Mouse (Mus musculus) ZHBTc4 (cell line): ENCODE measurements at regions not wholly inside any gene's neighbourhood (a gene's known extent, or its start where the extent isn't known, plus 50 kb on each side); places are given as distances from the start of the nearest gene placed in this dataset.
A peak's percentile ranks its signal among the peaks of the same experiment; 100 is the strongest.
"Not testable (repeated sequence)": the region's sequence is repeated elsewhere in the genome, so short reads cannot be mapped to it uniquely, and the experiment has no call there.

Experiments used
- DNase-seq: peaks from one replicate; pipeline ENCODE4 v3.0.0-alpha.2; 2011; ENCODE audit warnings: low read depth, low spot score

DNA sequence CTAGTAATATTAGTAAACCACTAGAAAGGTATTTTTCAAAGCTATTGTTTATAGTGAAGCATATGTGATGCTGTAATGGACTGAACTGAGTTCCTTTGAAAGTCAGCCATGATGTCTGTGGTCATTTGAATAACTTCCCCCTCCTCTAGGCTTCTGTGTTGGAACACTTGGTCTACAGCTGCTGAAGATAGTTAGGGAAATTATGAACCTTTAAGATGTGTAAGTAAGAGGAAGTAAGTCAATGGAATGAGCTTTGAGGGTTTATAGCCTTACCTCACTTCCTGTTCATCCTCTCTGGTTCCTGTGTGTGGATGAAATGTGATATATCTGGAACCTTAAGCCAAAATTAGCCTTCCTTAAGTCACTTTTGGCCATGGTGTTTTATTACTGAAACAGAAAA lies 145.7 kb upstream of the Tmem229a start:
- DNase-seq: no peak

DNA sequence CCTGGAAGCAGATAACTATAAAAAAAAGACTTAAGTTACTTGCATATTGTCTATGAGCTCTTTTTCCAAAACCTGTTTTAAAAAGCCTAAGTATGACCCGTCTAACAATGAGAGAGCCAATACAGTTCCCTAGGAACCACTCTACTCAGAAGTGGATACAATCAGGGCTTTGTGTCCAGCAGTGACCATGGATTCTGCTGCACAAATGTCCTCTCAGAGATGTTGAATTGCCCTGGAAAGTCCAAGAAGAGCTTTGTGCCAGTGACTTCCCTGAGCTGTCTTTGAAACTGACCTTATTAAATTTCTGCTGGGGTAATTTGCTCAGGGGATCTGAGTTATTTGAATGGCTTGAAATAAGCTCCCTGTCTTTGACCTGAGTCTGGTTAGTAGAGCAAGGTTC lies 131.1 kb upstream of the Tmem229a start:
- no peak for DNase-seq

DNA sequence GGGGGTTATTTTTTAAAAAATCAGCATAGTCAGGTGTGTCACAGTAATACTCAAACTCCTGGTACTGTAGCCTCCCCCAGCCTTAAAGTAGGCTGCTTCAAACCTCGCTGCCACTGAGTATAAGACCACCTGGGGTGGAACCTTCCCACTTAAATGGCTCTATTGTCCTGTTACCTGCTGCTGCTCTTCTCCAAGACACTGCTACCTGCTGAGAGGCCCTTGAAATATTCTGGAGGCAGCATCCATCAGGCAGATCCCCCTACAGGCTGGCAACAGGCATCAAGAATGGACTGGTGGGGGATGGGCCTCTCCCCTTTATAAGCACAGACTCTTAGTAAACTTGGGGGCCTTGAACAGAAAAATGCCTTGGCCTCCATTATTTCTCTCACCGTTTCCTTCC lies 129.8 kb upstream of the Tmem229a start:
- DNase-seq: peak; percentile 51

DNA sequence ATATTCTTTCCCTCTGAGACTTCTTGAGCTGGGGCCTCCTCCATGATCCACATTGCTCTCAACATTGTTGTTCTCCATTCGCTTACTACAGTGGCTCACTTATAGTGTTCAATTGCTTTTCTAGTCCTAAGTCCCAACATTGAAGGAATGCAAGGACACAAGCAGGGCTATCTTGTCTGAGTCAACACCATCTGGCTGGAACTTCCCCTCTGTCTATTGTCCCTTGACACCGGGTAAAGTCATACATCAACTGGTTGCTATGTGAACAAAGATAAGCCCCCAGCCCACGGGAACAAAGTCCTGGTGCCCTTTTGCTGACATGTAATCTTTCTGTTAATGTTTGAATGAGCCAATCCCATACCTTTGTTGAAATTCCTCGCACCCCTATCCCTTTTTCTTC lies 129.2 kb upstream of the Tmem229a start:
- not testable (repeated sequence) for DNase-seq

DNA sequence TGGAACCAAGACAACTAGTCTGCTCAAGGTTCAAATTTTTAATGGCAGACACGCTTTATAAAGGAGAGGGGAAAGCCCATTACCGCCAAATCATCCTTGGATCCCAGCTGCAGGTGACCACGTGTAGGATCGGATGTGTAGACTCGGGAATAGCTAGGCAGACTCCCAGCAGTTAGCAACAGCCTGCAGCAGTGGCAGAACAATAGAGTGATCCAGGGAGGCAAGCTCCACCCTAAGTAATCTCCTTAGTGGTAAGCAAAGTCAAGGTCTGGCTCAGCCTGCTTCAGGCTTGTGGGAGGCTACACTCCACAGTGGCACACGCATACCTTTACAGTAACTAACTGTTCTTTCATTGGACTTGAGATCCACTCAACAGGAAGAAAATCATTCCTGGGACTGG lies 109.8 kb upstream of the Tmem229a start:
- peak; percentile 80 for DNase-seq

DNA sequence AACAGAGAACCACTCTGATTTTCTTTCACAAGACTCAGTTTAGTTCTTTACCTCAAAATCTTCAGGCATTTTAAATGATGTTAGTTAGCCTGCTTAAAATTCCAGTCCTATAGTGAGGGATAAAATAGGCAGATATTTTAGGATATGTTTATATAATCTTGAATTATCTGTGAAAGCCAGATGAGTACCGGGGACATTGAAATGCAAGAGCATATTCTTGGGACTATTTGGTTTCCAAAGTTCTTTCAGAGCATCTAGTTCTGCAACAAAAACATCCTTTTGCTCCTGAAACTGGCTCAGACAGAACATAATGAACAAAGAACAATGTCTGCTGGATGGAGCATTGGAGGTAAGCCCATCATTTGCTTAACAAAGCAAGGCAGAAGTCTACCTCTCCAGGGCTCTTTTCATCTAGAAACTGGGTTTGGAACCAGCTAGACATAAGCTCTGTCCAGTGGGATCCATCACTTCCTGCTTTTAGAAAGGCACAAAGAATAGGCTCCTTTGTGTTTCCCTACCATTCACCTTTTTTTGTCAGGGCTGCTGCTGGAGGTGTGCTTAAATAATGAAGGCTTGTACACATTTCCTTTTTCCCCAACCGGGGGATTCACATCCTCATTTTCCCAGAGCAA lies 76.9 kb upstream of the Tmem229a start:
- peak; percentile 84 for DNase-seq

DNA sequence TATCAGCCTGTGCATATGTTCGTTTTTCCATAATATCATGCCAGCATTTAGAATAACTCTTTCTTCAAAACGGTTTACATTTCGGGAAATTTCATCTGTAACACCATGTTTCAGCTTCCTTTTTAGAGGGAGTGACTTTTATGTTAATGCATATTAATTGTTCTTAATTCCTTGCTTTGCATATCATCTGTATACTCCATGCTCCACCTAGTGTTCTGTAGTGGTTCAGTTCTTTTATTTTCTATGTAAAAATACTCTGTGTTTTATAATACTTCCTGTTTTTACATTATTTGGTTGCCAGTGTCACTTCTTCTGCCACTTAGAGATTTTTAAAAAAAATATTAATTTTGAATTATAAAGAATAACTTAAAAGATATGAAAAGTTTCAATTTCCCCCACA lies 70.9 kb upstream of the Tmem229a start:
- DNase-seq: no peak

DNA sequence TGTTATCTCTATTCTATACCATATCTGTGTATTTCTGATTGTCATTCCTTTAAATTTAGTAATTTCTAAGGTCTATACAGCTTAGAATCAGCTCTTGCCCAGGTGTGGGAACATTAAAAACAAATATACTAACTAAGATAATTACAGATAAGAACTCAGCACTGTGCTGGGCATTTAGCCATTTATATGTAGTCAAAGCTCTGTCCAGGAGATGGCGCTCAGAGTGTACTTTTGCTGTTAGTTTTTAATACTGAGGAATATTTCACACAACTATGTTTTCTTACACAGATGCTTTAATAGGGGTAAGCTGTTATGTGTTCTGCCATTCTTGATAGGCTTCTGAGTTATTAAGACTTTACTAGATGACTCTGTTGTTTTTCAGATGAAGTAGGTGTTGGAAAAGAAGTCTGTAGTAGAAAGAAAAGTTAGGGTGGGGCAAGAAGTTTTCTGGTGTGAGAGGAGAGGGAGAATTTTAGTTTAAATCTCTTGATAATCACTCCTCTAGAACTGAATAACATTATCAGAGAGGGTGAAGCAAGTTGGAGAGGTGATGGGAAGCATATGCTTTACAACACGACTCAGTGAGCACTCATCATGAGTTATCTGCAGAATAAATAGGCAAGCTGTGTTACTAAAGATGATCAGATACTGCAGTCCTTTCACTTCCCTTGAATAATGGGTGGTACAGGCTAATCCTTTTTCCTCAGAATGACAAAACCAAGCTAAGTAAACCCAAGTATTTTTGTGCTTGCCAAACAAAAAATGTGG lies 64.1 kb upstream of the Tmem229a start:
- DNase-seq: peak; percentile 31

DNA sequence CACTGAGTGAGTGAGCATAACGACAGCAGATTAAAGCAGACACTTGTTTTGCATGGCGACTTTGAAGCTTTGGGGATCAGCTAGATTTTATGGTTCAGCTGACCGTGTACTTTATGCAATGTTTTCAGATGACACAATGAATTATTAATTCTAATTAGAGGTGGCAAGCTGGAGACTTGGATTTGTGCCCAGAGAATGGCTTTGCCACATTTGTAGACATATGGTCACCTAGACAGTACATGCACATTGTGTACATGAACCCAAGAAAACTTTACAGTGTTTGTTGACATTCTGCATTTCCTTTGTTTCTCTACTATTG lies 57.1 kb upstream of the Tmem229a start:
- no peak for DNase-seq

DNA sequence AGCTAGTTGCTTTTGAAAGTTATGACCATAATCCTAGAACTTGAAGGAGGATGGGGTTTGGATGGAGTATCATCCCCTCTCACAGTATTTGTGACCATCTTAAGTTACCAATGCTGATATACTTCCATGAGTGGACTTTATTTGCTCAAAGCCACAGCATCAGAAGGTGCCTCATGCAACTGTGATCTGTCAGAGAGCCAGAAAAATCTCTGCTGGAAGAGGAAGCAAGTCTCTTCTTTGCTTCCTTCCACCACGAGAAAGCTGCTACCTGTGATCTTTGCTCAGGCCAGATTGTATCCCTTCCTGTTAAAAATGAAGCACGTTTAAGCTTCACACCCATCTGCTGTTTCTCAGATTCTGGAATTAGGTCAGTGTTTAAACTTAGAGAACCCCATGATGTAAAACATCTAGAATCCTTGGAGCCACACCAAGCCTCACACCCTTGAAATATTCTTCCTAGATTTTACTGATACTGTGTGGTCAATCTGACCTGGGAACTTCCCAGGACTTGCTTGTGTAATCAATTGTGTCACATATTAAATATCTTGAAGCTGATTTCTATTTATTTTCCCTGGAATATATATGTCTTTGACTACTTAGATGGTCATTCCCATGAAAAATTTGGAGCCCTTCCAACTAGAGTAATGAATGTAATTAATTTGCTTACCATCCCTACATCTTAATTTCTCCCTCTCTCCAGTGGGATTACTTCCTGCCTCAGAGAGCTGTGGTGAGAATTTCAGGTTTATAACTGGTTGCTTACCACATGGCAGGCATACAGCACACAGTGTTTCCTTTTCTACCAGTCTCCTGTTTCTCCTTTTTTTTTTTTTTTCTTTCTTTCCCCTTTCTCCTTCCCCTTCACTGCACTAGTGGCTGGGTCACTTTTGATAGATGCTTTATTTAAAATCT lies 56.5 kb upstream of the Tmem229a start:
- DNase-seq: no peak

DNA sequence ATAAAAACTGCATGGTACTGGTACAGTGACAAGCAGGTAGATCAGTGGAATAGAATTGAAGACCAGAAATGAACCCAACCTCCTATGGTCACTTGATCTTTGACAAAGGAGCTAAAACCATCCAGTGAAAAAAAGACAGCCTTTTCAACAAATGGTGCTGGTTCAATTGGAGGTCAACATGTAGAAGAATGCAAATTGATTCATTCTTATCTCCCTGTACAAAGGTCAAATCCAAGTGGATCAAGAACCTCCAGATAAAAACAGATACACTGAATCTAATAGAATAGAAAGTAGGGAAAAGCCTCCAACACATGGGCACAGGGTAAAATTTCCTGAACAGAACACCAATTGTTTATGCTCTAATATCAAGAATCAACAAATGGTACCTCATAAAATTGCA lies 52.8 kb upstream of the Tmem229a start:
- DNase-seq: not testable (repeated sequence)
